Mouse (Mus musculus): ENCODE results near the gene Incenp. TPM values are rescaled to one million over a fixed set of nuclear protein-coding genes. Genes with fewer than 3 reads are reported as not detected.
A peak's percentile ranks its signal among the peaks of the same experiment; 100 is the strongest.
"Not testable (repeated sequence)": the region's sequence is repeated elsewhere in the genome, so short reads cannot be mapped to it uniquely, and the experiment has no call there.

The Incenp gene
- polyA plus RNA-seq, 1 experiment, result 89.6 TPM

DNA sequence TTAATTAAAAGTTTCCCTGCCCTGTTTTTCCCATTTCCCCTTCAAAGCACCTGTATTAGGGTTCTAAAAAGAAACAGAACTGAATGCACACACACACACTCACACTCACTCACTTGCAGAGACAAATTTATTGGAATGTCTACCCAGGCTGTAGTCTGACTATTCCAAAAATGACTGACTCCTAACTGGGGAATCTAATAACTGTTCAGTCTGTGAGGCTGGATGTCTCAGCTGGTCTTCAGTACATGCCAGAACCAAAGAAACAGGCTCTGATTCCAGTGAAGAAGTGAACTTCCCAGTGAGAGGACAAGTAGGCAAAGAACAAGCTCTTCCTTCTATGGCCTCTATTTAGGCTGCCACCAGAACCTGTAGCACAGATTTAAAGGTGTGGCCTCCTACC, 33.9 kb downstream of the Incenp start:
- H3K36me3 ChIP-seq (ENCODE audit: control insufficient read depth, insufficient read depth), result peaks cover 13% of the 10 kb centered on the region
- H3K79me2 ChIP-seq (ENCODE audit: control insufficient read depth, insufficient read depth), result no peaks in the 10 kb centered on the region
- no peak overlapping the region for H3K4me3 ChIP-seq (ENCODE audit: insufficient read depth, poor library complexity, severe bottlenecking)
- H3ac ChIP-seq (ENCODE audit: control insufficient read depth, insufficient read length, low read depth), result no peak overlapping the region
- no peaks in the 10 kb centered on the region for H3K79me3 ChIP-seq (ENCODE audit: low read depth)
- no peak for TF ChIP-seq FOSL1 (IDR thresholded peaks at IDR 0.05; ENCODE audit: insufficient read depth, low read length, poor library complexity, severe bottlenecking)
- no peaks in the 10 kb centered on the region for H3K27me3 ChIP-seq (ENCODE audit: control insufficient read depth, insufficient read depth, insufficient read length)

DNA sequence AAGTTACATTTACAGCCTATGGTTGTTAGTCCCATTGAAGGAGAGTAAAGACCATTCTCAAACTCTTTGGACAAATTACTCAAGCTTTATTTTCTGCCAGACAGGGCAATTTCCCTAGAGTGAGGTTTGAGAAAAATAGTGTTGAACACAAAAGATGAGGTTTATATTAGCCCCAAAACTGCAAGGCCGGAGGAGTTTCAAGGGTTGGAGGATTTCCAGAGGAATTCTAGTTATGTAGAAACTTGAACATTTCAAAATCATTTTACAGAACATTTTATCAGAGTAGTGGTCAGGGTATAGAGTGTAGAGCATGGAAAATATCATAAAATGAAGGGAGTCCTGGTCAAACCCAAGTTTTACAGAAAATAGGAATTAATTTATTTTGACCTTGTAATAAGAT, 34.5 kb downstream of the Incenp start:
- H3K36me3 ChIP-seq (ENCODE audit: control insufficient read depth, insufficient read depth), result peaks cover 7% of the 10 kb centered on the region
- no peaks in the 10 kb centered on the region for H3K27me3 ChIP-seq (ENCODE audit: control insufficient read depth, insufficient read depth, insufficient read length)
- no peak overlapping the region for H3ac ChIP-seq (ENCODE audit: control insufficient read depth, insufficient read length, low read depth)
- no peaks in the 10 kb centered on the region for H3K79me2 ChIP-seq (ENCODE audit: control insufficient read depth, insufficient read depth)
- H3K79me3 ChIP-seq (ENCODE audit: low read depth), result no peaks in the 10 kb centered on the region
- TF ChIP-seq CTCF (IDR thresholded peaks at IDR 0.05; ENCODE audit: control insufficient read depth, insufficient read depth, insufficient read length) (no peak), MAX (IDR thresholded peaks at IDR 0.05) (no peak)
- no peak overlapping the region for H3K4me3 ChIP-seq (ENCODE audit: insufficient read depth, poor library complexity, severe bottlenecking)

DNA sequence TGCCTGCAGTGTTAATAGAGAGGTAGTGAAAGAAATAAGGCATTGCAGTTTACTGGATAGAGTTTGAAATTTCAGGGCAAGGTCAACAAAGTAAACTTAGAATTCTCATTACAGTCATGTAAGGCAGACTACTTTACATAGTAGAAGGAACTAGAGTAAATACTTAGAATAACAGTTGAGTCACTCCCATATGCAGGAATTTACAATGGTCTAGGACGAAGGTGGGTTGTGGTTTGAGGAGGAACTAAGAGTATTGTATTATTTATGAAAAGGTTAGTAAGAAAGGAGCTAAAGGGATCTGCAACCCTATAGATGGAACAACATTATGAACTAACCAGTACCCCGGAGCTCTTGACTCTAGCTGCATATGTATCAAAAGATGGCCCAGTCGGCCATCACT, 38.5 kb downstream of the Incenp start:
- not testable (repeated sequence) for H3K79me2 ChIP-seq (ENCODE audit: control insufficient read depth, insufficient read depth)

DNA sequence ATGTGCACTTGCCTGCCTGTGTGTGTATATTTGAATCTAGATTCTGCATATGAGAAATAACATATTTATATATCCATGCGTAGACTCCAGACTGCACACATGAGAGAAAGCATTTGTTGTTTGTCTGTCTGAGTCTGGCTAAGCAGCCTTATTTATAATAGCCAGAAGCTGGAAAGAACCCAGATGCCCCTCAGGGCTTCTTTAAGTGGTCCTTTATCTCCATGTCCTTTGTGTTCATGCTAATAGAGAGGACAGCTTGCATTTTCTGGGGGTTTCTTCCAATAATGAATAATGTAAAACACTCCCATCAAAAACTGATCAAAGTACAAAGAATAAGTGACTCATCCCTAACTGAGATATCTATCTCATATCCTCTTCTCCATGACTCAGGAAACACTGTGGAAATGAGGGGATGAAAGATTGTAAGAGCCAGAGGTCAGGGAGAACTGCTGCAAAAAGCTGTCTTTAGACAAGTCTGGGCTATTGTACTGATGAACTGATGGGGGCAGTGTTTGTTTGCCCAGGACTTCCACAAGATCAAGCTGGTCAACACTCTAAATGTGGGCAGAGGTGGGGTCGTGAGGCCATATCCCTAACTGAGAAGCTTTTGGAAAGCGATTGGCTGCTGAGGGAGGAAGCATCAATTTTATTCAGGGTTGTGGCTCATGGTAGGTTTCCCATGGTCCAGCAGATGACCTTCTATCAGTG, 49.8 kb downstream of the Incenp start:
- H3K79me2 ChIP-seq (ENCODE audit: control insufficient read depth, insufficient read depth); H3K79me3 ChIP-seq (ENCODE audit: low read depth); H3K36me3 ChIP-seq (ENCODE audit: control insufficient read depth, insufficient read depth); H3K27me3 ChIP-seq (ENCODE audit: control insufficient read depth, insufficient read depth, insufficient read length); H3K4me3 ChIP-seq (ENCODE audit: insufficient read depth, poor library complexity, severe bottlenecking); H3ac ChIP-seq (ENCODE audit: control insufficient read depth, insufficient read length, low read depth): not testable (repeated sequence)

More for the DNA sequence above, 38.5 kb downstream of the Incenp start:
- H3ac ChIP-seq (ENCODE audit: control insufficient read depth, insufficient read length, low read depth); H3K36me3 ChIP-seq (ENCODE audit: control insufficient read depth, insufficient read depth); H3K79me3 ChIP-seq (ENCODE audit: low read depth); H3K4me3 ChIP-seq (ENCODE audit: insufficient read depth, poor library complexity, severe bottlenecking); H3K27me3 ChIP-seq (ENCODE audit: control insufficient read depth, insufficient read depth, insufficient read length): not testable (repeated sequence)

DNA sequence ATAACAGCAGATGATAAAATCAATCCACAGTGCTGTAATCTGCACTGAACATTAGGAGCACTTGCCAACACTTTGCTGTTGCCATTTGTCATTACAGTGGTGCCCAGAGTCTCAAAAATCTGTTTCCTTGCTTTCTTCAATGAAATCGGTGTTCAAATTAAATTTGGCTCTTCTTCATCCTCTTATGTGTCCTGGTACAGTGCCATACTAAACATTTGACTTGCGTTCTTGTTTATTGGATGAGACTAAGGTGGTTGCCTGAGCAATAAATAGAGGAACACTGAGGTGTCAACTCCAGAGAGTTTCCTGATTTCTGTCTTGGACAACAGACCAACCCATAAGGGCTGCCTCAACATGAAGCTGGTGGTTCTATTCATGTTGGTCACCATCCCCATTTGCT, 52.1 kb downstream of the Incenp start, which contains the start of gene Scgb2a2:
TSS of gene Scgb2a2 (plus strand) at position 301 of the 400 bp plus-strand sequence.
- Histone ChIP-seq H3K79me3 (ENCODE audit: low read depth) (no peaks in the 10 kb centered on the region), H3K27me3 (ENCODE audit: control insufficient read depth, insufficient read depth, insufficient read length) (no peaks in the 10 kb centered on the region), H3ac (ENCODE audit: control insufficient read depth, insufficient read length, low read depth) (no peak within 1 kb of the TSS), H3K4me3 (ENCODE audit: insufficient read depth, poor library complexity, severe bottlenecking) (no peak within 1 kb of the TSS), H3K36me3 (ENCODE audit: control insufficient read depth, insufficient read depth) (no peaks in the 10 kb centered on the region), H3K79me2 (ENCODE audit: control insufficient read depth, insufficient read depth) (no peaks in the 10 kb centered on the region)
- TF ChIP-seq MAX (IDR thresholded peaks at IDR 0.05) (no peak), FOSL1 (IDR thresholded peaks at IDR 0.05; ENCODE audit: insufficient read depth, low read length, poor library complexity, severe bottlenecking) (no peak), CEBPB (IDR thresholded peaks at IDR 0.05; ENCODE audit: low read depth) (no peak)

DNA sequence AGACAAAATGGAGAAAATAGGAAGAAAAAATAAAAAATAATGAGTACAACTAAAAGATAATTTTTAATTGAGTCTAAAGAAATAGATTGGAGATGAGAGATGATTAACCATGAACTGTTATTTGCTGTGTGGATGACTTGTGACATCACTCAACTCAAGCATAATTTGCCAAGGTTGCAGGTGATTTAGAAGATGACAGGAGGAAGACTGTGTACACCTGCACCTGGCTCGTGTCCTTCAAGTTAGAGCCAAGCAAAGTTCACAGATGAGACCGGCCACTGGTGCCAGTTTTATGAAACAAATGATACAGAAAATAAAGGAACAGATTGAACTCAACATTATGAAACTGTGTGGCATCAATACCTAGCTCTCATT, 62.0 kb downstream of the Incenp start:
- Histone ChIP-seq H3K27me3 (ENCODE audit: control insufficient read depth, insufficient read depth, insufficient read length) (no peaks in the 10 kb centered on the region), H3K79me2 (ENCODE audit: control insufficient read depth, insufficient read depth) (no peaks in the 10 kb centered on the region), H3ac (ENCODE audit: control insufficient read depth, insufficient read length, low read depth) (no peak overlapping the region), H3K36me3 (ENCODE audit: control insufficient read depth, insufficient read depth) (no peaks in the 10 kb centered on the region), H3K79me3 (ENCODE audit: low read depth) (no peaks in the 10 kb centered on the region), H3K4me3 (ENCODE audit: insufficient read depth, poor library complexity, severe bottlenecking) (no peak overlapping the region)
- no peak for TF ChIP-seq MYOG (IDR thresholded peaks at IDR 0.05; ENCODE audit: control insufficient read depth, extremely low read depth, insufficient read length)
- TF ChIP-seq CEBPB (IDR thresholded peaks at IDR 0.05; ENCODE audit: low read depth), result no peak
- no peak for TF ChIP-seq USF1 (IDR thresholded peaks at IDR 0.05; ENCODE audit: low read depth)
- no peak for TF ChIP-seq MYOD1 (IDR thresholded peaks at IDR 0.05; ENCODE audit: control insufficient read depth, insufficient read length, low read depth)

DNA sequence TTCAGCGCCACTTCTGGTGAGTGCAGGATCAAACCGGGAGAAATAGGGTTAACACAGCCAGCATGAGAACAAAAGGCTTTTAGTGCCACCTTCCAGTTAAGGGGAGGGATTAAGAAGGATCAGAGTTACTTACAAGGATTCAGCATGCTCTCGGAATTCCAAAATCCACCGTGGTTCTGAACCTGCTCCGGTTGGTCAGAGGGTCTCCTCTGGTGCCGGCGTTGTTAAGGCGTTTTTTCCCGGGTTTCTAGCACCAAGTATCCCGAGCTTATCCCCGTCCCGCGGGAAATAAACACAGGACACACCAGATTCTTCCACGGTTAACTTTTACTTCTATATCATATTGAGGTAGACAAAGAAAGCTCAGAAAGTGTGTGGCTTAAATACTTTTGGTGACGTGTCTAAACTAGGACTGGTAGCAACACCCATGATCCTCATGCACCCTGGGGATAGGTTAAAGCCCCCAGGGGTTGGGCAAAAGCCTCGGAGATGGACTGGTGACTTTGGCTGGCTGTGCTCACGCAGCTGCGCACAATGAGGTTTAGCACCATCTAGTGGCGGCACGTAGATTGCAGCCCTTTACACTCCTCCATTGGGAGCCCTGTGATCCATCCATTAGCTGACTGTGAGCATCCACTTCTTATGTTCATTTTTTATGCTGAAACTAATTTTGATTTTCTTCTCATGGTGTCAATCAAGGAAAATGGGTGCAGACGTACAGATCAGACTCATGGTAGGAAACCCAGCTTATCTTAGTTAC, 62.6 kb downstream of the Incenp start:
- H3K79me3 ChIP-seq (ENCODE audit: low read depth); H3ac ChIP-seq (ENCODE audit: control insufficient read depth, insufficient read length, low read depth); H3K36me3 ChIP-seq (ENCODE audit: control insufficient read depth, insufficient read depth); H3K27me3 ChIP-seq (ENCODE audit: control insufficient read depth, insufficient read depth, insufficient read length); H3K79me2 ChIP-seq (ENCODE audit: control insufficient read depth, insufficient read depth): not testable (repeated sequence)
- peak overlapping the region; percentile 28 for H3K4me3 ChIP-seq (ENCODE audit: insufficient read depth, poor library complexity, severe bottlenecking)

Small RNA genes within 50 kb of the gene (microRNA-seq; reads per million reads assigned to microRNA genes)
- gene Gm22369 (ENCODE audit: borderline microRNAs expressed) (not detected), gene Gm24484 (ENCODE audit: borderline microRNAs expressed) (not detected)

Other genes with a start within 250 kb of the Incenp start
- gene Scgb2a2, start 52.0 kb downstream of the Incenp start, polyA plus RNA-seq (2012; fragmentation: generic; extraction: Trizol), result not detected
- gene Fth1, start 81.0 kb upstream of the Incenp start, polyA plus RNA-seq (2012; fragmentation: generic; extraction: Trizol), result 4,975 TPM
- gene Best1, start 102.1 kb upstream of the Incenp start, polyA plus RNA-seq (2012; fragmentation: generic; extraction: Trizol), result 0.09 TPM
- gene Rab3il1, start 102.1 kb upstream of the Incenp start, polyA plus RNA-seq (2012; fragmentation: generic; extraction: Trizol), result 4.5 TPM
- gene Fads3, start 142.0 kb upstream of the Incenp start, polyA plus RNA-seq (2012; fragmentation: generic; extraction: Trizol), result 161 TPM
- gene Fads2, start 202.2 kb upstream of the Incenp start, polyA plus RNA-seq (2012; fragmentation: generic; extraction: Trizol), result 72.6 TPM